Mouse (Mus musculus) kidney, adult 9 months (tissue): ENCODE data around the gene Ttll11.

ENCODE experiments used
- DNase-seq: peaks from one replicate; pipeline ENCODE4 v3.0.0; 2022

The Ttll11 gene

GRCm38 (mm10) chr2:35763818-35764217 lies 215.9 kb downstream of the Ttll11 start:
- DNase-seq: no peak

- DNase-seq: no peak
Measured at GRCm38 (mm10) chr2:35761458-35761857, 218.3 kb downstream of the Ttll11 start.

- no peak for DNase-seq
Measured at GRCm38 (mm10) chr2:35760867-35761266, 218.8 kb downstream of the Ttll11 start.

- DNase-seq: no peak
Measured at GRCm38 (mm10) chr2:35760352-35760751, 219.4 kb downstream of the Ttll11 start.

GRCm38 (mm10) chr2:35756467-35756866 lies 223.2 kb downstream of the Ttll11 start:
- no peak for DNase-seq

- DNase-seq: no peak
Measured at GRCm38 (mm10) chr2:35751781-35752505, 227.8 kb downstream of the Ttll11 start.

- DNase-seq: no peak
Measured at GRCm38 (mm10) chr2:35750533-35751141, 229.1 kb downstream of the Ttll11 start.

- DNase-seq: no peak
Measured at GRCm38 (mm10) chr2:35747371-35748035, 232.2 kb downstream of the Ttll11 start.

- DNase-seq: no peak
Measured at GRCm38 (mm10) chr2:35746638-35747037, 233.1 kb downstream of the Ttll11 start.

GRCm38 (mm10) chr2:35745876-35746275 lies 233.8 kb downstream of the Ttll11 start:
- no peak for DNase-seq

GRCm38 (mm10) chr2:35739669-35740254 lies 240.0 kb downstream of the Ttll11 start:
- no peak for DNase-seq

- DNase-seq: no peak
Measured at GRCm38 (mm10) chr2:35737467-35738027, 242.2 kb downstream of the Ttll11 start.

- no peak for DNase-seq
Measured at GRCm38 (mm10) chr2:35736061-35736460, 243.7 kb downstream of the Ttll11 start.

GRCm38 (mm10) chr2:35735001-35735400 lies 244.7 kb downstream of the Ttll11 start:
- DNase-seq: no peak

GRCm38 (mm10) chr2:35731671-35732449 lies 247.9 kb downstream of the Ttll11 start:
- no peak for DNase-seq

GRCm38 (mm10) chr2:35729077-35730065 lies 250.3 kb downstream of the Ttll11 start:
- peak; percentile 81 for DNase-seq

- no peak for DNase-seq
Measured at GRCm38 (mm10) chr2:35728633-35729032, 251.1 kb downstream of the Ttll11 start.

GRCm38 (mm10) chr2:35723691-35724090 lies 256.0 kb downstream of the Ttll11 start:
- peak; percentile 52 for DNase-seq

GRCm38 (mm10) chr2:35723267-35723666 lies 256.4 kb downstream of the Ttll11 start:
- no peak for DNase-seq

GRCm38 (mm10) chr2:35722821-35723220 lies 256.9 kb downstream of the Ttll11 start:
- no peak for DNase-seq

- no peak for DNase-seq
Measured at GRCm38 (mm10) chr2:35720956-35721355, 258.8 kb downstream of the Ttll11 start.
